Mouse (Mus musculus) ES-E14 (cell line): Measurements from ENCODE around the gene 1700025G04Rik.

Source experiments
- CHD2 ChIP-seq: IDR thresholded peaks from 2 replicates; pipeline ENCODE4 v1.6.1; 2014; ENCODE audit warnings: mild to moderate bottlenecking, low read depth, low read length, inconsistent platforms
- HCFC1 ChIP-seq: IDR thresholded peaks from 2 replicates; pipeline ENCODE4 v1.6.1; 2012; ENCODE audit warnings: low read length, inconsistent platforms, borderline replicate concordance; ENCODE audit not compliant: insufficient read depth
- MAFK ChIP-seq: IDR thresholded peaks from 2 replicates; pipeline ENCODE4 v1.6.1; 2014; ENCODE audit warnings: mild to moderate bottlenecking, low read depth, low read length, inconsistent platforms; ENCODE audit not compliant: insufficient read depth
- ZC3H11A ChIP-seq: IDR thresholded peaks from 2 replicates; pipeline ENCODE4 v1.6.1; 2012; ENCODE audit warnings: low read depth, mild to moderate bottlenecking, inconsistent platforms, low read length, borderline replicate concordance
- ZNF384 ChIP-seq: IDR thresholded peaks from 2 replicates; pipeline ENCODE4 v1.6.1; 2012; ENCODE audit warnings: low read depth, low read length, inconsistent platforms

DNA sequence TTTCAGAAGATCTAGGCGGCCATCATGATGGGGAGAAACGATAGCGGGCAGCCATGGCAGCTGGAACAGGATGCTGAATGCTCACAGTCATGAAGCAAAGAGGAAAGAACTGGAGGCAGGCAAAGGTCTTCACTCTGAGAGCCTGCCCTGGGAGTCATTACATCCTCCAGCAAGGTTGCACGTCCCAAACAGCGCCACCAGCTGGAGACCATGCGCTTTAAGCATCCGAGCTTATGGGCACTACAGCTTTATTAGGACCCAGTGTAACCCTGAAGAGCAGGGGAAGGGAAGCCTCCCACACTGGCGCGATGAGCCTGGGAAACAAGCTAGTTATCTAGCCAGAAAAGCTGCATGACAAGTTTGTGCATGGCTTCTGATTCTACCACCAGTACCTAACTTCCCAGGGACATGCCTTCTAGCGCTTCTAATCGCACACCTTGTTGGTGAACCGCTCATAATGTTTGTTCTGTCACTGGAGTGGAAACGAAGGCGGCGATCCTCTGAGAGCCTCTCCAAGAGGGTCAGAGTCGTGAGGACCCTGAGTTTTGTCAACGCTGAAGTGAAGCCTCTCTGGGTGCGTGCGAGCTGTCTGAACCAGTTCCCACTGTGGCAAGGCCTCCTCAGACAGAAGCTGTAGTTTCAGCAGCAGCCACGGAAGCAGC lies 228.5 kb downstream of the 1700025G04Rik start:
- TF ChIP-seq MAFK (no peak), HCFC1 (no peak), ZNF384 (no peak), ZC3H11A (no peak), CHD2 (no peak)
